Mouse (Mus musculus) testis, postnatal 14 days (tissue): ENCODE results near the gene Akt1.

Source experiments
- DNase-seq: peaks from one replicate; pipeline ENCODE4 v3.0.0; 2021; ENCODE audit warnings: low spot score

Gene Akt1

DNA sequence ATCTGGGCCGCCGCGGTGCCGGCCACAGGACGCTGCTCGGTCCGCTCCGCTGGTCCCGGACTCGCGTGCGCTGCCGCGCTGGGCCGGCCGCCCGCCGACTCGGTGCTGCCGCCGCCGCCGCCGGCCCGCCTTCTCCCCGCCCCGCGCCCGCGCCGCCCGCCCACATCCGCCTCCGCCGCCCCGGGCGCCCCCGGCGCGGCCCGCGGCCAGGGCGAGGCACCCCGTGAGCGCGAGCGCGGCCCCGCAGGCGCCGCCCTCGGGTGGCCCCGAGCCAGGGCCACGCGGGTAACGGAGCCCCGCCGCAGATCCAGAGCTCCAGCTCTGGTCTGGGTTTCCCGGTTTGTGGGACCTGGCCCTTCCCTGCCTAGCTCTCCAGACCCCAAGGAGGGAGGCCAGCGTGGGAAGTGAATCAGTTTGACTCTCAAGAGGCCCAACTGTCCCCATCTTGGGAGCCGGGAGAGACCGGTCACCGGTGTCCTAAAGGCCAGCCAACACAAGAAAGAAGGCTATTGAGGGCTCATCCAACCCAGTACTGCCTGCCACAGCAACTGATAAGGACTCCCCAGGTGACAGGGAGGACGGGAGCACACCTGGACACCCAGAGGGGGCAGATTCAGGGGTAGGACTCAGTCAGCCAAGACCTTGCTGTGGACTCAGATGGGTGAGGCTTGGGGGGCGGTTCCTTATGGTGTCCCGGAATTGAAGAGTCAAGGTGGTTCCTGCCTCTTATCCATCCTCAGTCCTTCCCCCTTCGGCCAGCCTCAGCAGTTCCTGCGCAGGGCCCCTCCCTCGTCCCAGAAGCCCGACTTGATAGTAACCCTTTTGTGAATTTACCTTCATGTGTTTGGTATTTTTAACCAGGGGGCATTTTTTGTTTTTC lies at the start of gene Akt1:
TSS of gene Akt1 (minus strand) at position 753 of the 880 bp plus-strand sequence.
- DNase-seq = peak; percentile 61

DNA sequence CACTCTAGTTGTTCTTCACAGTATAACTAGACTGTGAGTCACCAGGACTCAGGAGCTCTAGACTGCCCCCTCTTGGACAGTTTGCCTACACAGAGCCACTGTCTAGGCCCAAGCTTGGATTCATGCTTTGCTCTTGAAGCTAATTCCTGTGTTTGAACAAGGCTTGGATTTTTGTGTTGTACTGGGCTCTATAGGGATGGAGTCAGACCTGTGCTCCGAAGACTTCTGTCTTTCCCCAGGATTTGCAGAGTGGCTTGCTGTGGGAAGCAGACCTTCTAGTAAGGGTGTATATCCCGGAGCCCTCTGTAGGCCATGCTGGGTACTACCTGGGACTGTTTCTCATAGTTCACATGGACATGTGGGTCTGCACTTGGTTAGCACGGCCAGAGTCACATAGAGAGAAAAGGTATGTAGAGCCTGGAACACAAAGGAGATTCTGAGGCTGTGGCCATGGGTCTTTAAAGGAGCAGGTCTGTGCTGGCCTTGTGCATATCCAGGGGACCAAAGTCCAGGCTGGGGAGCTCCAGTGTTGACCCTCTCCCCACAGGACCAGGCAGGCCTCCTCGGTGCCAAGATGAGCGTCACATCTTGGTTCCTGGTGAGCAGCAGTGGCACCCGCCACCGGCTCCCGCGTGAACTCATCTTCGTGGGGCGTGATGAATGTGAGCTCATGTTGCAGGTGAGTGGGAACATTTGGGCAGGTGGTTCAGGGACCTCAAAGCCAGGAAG lies 49.6 kb upstream of the Akt1 start:
- DNase-seq = no peak

DNA sequence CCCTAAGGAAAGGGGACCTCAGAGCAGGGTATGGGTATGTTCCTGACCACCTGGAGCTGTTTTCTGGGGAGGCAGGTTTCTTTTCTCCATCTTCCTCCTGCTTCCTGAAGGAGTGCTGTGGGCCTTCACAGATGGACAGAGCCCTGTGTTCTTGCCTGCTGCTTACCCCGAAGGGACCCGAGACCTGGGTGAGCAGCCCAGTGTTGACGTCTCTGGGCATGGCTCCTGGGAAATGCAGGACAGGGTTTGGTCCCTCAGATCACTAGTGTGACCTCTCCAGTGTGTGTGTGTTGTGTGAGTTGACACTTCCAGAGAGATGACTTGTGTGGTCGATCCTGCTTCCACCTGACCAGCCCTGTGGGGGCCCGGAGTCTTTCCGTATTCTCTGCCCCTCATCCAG lies 48.8 kb upstream of the Akt1 start:
- DNase-seq = no peak

DNA sequence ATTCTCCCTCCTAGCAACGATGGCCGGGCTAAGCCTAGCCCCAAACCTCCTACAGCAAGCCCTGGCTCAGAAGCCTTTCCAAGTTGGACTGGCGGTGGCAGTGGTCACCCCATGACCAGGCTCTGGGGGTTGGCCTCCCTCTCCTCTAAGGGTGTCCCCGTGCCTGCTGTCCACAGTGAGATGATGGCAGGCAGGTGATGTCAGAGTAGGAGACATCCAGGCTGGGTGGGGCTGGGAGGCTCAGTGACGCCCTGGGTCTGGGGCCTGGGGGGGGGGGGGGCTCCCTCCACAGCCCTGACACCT lies 48.3 kb upstream of the Akt1 start:
- no peak for DNase-seq

DNA sequence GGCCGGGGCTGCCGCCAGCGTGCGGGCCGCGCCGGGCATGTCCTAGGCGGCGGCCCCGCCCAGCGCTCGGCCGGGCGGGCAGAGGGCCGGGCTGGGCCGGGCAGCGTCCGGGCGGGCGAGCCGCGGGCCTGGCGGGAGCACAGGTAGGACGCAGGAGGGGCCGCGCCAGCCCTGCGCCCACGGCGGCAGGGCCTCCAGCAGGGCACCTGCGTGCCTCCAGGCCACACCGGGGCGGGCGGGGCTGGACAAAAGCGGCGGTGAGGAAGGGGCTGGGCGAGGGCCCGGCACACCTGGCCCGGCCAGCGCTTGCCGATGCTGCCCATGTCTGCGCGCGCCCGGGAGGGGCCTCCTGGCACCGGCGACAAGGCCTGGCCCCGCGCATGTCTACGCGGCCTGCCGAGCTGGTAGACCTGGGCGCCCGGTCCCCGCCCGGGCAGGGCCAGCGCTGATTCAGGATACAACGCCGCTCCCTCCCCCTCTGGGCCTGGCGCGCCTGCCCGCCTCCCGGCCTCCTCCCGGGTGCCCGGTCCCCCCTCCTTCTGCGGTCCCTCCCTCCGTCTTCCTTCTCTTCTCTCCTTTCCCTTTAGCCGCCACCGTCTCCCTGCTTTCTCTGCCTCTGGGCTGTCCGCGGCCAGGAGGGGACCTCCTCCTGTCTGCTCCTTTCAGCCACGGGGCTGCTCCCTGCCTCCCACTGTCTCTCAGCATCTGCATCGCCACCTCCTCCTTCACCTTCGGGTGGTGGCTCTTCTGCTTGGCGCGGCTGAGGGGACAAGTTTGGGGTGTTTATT lies 47.8 kb upstream of the Akt1 start:
- DNase-seq = peak; percentile 59

DNA sequence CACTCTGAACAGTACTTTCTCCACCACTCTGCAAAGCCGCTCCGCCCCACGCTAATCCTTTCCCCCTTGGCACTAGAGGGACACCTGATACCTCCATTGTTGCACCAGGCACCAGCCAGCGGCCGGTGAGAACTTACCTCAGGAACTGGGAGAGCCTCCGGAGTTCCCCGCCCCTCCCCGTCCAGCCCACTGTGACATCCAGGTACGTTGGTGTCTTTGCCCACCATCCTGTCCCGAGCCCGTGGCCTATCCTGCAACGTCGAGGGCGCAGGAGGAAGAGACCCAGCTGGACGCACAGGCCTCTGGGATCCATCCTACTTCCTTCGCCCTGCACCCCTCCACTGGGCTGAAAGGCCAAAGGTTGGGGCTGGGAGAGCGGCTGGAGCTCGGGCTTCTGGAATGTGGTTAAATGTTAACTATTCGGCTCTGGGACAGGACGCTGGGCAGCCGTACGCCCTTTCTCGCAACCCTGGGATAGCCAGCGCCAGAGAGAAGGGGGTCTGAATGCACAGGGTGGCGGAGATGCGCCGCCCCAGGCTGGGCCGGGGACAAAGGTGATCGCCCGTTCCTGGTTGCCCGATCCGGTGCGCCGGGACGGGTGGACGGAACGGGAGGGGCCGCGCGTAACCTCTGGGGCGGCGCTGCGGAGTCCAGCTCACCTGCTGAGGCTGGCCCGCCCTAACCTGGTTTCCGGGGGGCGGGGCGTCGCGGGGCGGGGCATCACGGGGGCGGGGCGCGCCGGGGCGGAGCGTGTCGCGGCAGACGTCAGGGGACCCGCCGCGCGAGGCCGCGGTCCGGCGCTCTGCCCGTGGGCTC lies 46.9 kb upstream of the Akt1 start:
- DNase-seq = peak; percentile 66

DNA sequence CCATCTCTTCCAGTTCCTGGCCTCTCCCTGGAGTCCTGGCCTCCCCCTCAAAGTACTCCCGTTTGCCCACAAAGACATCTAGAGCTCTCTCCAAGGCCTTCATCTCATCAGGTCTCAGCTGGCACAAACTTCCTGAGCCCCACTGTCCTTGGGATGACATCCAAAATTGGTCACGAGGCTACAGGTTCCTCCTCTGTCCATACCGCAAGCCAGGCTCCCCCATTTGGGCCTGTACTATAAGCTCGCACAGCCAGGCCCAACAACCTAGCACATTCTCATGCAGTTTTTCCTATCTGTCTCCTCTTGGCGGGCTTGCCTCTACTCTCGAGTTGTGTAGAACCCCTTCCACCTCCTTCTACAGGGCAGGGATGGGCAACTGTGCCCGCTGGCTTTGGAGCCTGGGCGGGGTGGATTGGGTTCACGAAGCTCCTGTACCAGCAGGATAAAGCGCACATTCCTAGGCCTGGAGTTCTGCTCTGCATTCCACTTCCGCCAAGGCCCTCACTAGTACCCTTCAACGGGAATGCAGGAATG lies 46.3 kb upstream of the Akt1 start:
- peak; percentile 79 for DNase-seq

DNA sequence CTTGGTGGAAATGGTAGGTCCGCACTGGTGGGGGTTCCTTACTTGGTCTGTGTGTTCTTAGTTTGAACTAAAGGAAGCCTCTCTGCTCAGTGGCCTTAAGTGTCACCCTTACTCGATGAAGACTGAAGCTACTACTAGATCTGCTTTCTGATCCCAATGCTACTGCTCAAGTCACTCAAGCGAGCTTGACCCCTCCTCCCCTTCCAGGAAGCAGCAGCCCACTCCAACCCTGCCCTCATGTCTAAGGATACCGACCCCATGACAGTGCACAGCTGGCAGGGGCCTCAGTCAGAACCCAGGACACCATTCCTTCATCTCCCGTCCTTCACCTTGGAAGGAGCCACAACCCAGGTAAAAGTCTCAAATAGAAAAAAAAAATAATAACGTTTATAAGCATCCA lies 45.5 kb upstream of the Akt1 start, which contains the start of gene Cep170b:
TSS of gene Cep170b (plus strand) at position 240 of the 400 bp plus-strand sequence.
- no peak for DNase-seq

DNA sequence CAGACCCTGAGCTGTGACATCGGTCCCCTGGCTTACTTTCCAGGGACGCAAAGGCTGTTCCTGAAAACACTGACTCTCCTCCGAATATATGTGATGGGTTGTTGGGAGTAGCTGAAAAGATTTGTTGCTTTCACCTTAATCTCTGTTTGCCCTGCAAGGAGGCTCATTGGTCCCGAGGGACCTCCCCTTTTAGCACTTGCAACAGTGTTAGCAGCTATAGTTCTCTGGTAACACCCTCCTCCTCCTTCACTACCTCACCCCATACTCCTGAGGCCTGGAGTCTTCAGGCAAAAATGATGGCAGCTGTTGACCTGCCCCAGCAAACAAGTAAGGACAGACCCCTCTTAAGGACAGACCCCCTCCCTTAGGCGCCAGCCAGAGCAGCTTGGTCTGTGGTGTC lies 44.3 kb upstream of the Akt1 start:
- DNase-seq = peak; percentile 81

DNA sequence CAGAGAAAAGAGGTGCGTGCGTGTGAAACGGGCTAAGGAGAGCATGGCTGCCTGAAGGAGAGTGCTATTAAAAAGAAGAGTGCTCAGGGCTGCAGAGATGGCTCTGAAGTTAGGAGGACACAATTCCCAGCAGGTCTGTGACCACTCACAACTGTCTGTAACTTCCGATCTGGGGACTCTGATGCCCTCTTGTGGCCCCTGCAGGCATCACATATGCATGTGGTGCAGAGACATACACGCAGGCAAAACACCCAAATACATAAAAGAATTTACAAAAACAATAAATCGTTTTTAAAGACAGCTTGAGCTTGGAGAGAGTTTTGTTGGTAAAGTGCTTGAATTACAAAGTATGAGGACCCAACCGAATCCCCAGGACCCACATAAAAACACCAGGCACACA lies 42.5 kb upstream of the Akt1 start:
- DNase-seq = no peak

DNA sequence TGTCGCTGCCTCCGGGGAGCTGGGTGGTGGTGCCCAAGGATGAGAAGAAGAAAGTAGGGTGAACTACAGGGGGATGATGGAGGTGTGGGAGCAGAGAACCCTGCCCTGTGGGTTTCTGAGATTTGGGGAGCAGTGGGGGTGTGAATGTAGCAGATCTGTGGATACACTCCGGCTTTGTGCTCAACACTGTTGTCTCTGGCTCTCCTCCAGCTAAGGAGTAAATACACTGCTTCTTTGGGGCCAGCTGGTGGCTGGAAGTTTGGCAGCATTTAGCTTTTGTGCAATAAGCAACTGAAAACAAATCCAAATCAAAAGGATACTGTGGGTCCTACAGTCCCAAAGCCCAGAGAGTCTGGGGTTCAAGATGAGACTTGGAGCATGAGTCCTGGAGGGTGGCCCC lies 39.3 kb upstream of the Akt1 start:
- peak; percentile 48 for DNase-seq

DNA sequence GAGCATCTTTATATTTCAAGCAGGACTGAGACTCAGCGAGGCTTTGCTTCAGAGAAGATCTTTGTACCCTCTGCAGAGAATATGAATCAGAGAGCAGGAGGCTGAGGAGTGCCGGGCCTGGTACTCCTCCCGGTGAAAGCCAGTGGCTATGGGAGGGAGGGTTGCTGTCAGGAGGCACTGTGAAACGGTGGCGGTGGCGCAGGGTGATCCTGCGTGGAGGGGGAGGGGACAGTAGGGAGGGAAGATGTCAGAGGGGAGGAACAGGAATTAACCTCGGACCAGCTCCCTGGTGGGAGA lies 32.8 kb upstream of the Akt1 start:
- no peak for DNase-seq

DNA sequence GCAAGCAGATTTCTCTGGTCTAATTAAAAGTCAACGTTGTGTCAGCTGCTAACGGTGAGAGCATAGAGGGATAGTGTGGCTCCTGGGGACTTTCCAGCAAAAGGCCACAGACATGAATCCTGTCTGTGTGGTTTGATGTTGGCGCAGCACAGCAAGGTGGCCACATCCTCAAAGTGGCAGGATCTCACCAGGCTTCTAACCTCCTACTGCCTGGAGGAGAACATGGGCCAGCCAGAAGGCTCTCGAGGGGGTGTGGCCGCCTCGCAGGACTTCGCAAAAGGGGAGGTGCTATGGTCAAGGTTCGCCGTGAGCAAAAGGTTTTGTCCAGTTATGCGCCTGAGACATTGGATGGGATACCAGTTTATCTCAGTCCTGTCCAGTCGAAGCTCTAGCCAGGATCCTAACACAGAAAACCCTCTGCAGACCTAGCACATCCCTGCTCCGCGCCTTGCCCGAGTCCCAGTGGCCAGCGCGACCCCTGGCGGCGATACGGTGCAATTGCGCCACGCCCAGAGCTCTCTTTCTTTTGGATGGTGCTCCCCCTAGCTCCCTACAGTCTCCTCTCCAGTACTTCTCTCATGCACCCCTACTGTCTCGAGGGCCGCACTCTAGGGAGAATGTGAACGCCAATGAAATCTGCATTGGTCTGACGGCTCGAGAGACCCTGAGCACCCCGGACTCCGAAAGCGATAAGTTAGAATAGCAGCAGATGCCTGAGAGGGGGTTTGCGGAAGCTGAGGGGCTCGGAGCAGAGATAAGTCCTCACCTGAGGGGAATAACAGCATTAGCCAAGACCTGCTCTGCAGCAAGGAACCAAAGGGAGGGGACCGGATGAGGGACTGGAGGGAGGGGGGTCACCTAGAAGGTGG lies 32.3 kb upstream of the Akt1 start:
- DNase-seq = peak; percentile 81

DNA sequence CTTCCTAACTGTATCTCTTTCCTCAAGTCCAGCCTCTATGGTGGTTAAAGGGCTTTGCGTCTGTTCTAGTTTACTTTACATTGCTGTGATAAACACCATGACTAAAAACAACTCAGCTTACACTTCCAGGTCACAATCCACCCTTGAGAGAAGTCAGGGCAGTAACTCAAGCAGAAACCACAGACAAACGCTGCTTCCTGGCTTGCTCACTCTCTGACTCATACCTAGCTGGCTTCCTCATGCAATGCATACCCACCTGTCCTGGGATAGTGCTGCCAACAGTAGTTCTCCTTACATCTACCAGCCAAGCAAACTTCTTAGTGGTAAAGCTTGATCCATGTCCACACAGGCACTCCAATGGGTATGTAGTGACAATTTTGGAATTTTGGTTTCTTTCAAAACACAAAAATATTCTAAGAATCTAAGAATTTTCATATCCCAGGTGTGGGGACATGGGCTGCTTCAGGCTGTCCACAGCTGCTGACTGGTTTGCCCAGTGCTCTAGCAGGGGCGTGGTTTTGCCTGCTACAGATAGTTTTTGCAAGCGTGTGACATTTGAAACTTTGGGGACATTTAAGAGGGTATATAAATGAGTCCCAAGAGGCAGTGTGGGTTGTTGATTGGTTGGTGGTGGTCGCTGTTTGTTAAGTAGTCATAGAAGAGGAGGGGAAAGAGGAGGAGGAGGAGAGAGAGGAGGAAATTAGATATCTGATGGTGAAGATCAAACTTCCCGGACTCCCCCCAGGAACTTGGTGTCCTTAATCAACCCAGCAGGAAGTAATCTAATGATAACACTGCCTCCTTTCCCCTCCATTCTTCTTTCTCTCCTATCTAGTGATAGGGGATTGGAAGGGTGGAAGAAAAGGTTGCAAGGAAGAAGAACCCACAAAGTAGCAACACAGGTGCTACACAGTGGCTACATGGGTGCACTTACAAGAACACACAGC lies 28.0 kb upstream of the Akt1 start:
- no peak for DNase-seq

DNA sequence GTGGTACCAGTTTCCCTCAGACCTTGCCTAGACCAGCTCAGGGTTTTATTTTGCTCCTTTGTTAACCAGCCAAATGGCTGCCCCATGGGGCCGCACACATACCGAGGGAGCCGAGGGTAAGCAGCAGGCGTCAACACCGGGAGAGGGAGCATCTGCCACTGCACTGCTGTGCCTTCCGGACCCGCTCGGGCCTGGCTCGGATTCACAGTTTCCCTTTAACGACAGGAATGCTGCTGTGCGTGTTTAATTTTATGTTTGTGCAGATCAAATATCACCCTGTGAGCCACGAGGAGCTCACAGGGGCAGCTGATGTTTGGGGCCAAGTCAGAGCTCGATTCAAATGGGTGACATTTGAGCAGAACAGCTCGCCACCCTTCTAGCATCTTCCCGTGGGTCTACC lies 25.8 kb upstream of the Akt1 start:
- DNase-seq = no peak

DNA sequence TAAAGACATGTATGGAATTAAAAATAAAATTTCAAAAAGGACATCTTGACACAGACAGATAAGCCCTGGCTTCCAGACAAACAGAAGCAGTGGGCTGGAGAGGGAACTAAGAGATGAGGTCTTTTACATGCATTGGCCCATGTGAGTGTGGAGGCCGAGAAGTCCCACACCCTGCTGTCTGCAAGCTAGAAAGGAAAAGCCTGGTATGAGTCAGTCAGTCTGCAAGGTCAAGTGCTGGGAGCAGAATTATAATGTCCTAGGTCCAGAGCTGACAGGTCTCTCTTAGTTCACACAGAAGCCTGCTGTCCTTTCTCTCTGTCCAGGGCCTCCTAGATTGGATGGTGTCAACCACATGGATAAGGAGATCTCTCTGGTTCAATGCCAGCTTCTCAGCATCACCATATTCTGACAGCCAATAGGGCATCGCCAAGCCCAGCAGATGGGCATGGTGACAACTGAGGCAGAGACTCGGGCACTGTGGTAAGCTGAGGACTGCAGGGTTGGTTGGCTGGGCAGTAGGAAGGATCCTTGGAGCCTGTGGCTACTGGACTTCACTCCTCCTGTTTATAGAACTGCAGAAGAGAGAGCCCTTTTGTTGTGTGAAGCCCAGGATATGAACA lies 22.2 kb upstream of the Akt1 start:
- no peak for DNase-seq

DNA sequence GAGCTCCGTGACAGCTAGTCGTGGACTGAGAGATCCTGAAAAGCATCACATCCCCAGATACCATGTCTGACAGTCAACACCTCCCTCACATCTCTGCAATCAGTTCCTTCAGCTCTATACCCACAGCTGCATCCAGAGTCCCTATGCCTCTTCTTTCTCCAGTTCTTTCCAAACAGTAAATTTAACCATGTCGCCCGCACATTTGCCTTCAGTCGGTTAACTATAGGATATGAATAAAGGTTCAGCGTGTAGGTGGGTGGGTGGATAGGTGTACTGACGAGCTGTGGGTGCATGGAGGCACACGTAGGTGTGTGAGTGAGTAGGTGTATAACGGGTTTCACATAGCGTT lies 19.4 kb upstream of the Akt1 start:
- no peak for DNase-seq

DNA sequence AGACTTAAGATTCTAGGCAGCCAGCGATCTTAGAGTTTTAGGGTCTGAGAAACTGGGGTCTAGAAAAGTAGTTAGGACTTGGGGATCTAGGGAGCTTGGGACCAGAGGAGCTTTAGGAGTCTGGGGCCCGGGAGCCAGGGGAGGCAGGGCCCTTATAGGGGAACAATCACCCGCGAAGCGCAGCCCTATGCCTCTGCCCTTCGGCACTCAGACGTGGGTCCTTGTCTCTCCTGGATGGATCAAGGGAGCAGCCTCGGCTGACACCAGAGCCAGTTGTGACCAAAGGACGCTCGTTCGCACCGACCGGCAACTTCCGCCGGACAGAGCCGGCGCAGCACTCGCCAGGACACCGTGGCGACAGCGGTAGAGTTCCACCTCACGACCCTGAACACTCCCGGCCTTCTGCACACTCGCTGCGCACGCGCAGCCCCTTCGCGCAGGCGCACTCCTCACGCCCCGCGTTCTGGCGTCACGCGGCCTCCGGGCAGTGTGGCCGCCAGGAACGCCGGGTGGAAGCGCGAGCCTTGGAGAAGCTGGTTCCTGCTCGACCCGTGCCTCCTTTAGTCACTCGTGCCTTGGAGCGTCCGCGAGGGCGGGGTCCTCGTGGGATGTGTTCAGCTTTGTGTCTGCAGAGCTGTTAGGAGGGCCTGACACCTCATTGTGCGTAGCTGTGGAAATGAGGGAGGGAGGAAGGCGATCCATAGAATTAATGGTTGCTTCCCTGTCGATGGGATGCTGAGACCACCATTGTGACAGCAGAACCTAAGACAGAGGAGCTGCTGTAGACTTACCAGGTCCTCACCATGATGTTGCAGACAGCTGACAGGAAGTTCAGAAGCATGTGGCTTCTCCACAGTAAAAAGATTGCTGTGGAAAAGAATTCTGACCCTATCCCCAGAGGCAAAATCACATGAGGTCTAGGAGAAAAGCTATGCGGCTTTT lies 18.8 kb upstream of the Akt1 start:
- peak; percentile 95 for DNase-seq
